Mouse (Mus musculus): ENCODE data around the gene Enpp5. TPM values are rescaled to one million over a fixed set of nuclear protein-coding genes. Genes with fewer than 3 reads are reported as not detected.

Gene Enpp5
- polyA plus RNA-seq, 1 experiment from 2014 or later, result 114 TPM

- Histone ChIP-seq H3K4me2 (no peak overlapping the region), H3K9me3 (replicated peaks) (no peaks in the 10 kb centered on the region), H3K27ac (replicated peaks) (no peak overlapping the region), H3K36me3 (no peaks in the 10 kb centered on the region), H3K9ac (replicated peaks) (no peak overlapping the region), H3K4me1 (no peaks in the 10 kb centered on the region), H3K4me3 (replicated peaks) (no peak overlapping the region), H3K27me3 (replicated peaks) (no peaks in the 10 kb centered on the region; the same call in 1 of the 2 replicates)
- no peak for ATAC-seq (ENCODE audit: low FRiP score)
- 67% methylated on average over 9 of the region's 9 CpGs for WGBS
Observed at GRCm38 (mm10) chr17:44134545-44134944, 55.9 kb downstream of the Enpp5 start.

- no peak overlapping the region for H3K9ac ChIP-seq (replicated peaks)
- H3K4me2 ChIP-seq, result no peak overlapping the region
- 86% methylated on average over 8 of the region's 8 CpGs for WGBS
- no peak for ATAC-seq (ENCODE audit: low FRiP score)
- H3K4me1 ChIP-seq, result no peaks in the 10 kb centered on the region
- H3K36me3 ChIP-seq, result no peaks in the 10 kb centered on the region
- H3K27me3 ChIP-seq (replicated peaks), result no peaks in the 10 kb centered on the region; the same call in 1 of the 2 replicates
- no peak overlapping the region for H3K27ac ChIP-seq (replicated peaks)
- no peak overlapping the region for H3K4me3 ChIP-seq (replicated peaks)
- H3K9me3 ChIP-seq (replicated peaks), result no peaks in the 10 kb centered on the region
Observed at GRCm38 (mm10) chr17:44136018-44136417, 57.4 kb downstream of the Enpp5 start.

Other genes with a start within 250 kb of the Enpp5 start
- 6.1 and 9.8 TPM in 2 replicates for gene Enpp4, start 27.0 kb downstream of the Enpp5 start, polyA plus RNA-seq (2015; fragmentation: Nextera tagmentation; extraction: Ambion mirVana)
- 0.35 and 3.5 TPM in 2 replicates for gene Clic5, start 109.8 kb downstream of the Enpp5 start, polyA plus RNA-seq (2015; fragmentation: Nextera tagmentation; extraction: Ambion mirVana)

Measured in neural tube, embryonic 15.5 days (tissue).